In genomic region chr12:82470362-82470936, GRCm38 (mm10) we compare ENCODE assay signal across 8 mouse cellular contexts.
DNase-seq lines count a peak whose midpoint lies in the region; ATAC-seq and TF ChIP-seq lines count a peak whose summit lies in the region.

No protein-coding gene starts in this region.

- no peak for TF ChIP-seq EP300 in heart, postnatal 0 days (IDR thresholded peaks at IDR 0.05; ENCODE audit: low read depth)
- no peak for TF ChIP-seq EP300 in stomach, postnatal 0 days (optimal IDR thresholded peaks at IDR 0.05)

- no peak for TF ChIP-seq CTCF in heart, postnatal 0 days (IDR thresholded peaks at IDR 0.05; ENCODE audit: low read depth)
- no peak for TF ChIP-seq CTCF in stomach, postnatal 0 days (IDR thresholded peaks at IDR 0.05; ENCODE audit: low read depth)

- H3K4me2 ChIP-seq in forebrain, embryonic 12.5 days, result peak overlapping the region; percentile 81
- peak overlapping the region; percentile 87 for H3K4me2 ChIP-seq in heart, postnatal 0 days (ENCODE audit: low read depth, low read length)
- H3K4me2 ChIP-seq in liver, embryonic 12.5 days, result peak overlapping the region; percentile 74
- peak overlapping the region; percentile 69 for H3K4me2 ChIP-seq in stomach, postnatal 0 days (replicated peaks; ENCODE audit: low read depth)

- H3K27me3 ChIP-seq in forebrain, embryonic 12.5 days, result peaks cover 5% of the 10 kb centered on the region; the same call in 1 of the 2 replicates
- 0 out of 2 replicates have a peak, but pooled peaks cover 4% of the 10 kb centered on the region for H3K27me3 ChIP-seq in heart, postnatal 0 days (ENCODE audit: control insufficient read depth, insufficient read depth, low read length)
- 0 out of 2 replicates have a peak, but pooled peaks cover 4% of the 10 kb centered on the region for H3K27me3 ChIP-seq in liver, embryonic 12.5 days (replicated peaks)
- no peaks in the 10 kb centered on the region for H3K27me3 ChIP-seq in stomach, postnatal 0 days (ENCODE audit: control insufficient read depth, insufficient read depth, low read length)

- H3K9ac ChIP-seq in forebrain, embryonic 12.5 days, result peak overlapping the region; percentile 60
- peak overlapping the region; percentile 57 for H3K9ac ChIP-seq in heart, postnatal 0 days (replicated peaks; ENCODE audit: low read depth, low read length)
- peak overlapping the region; percentile 37 for H3K9ac ChIP-seq in liver, embryonic 12.5 days
- H3K9ac ChIP-seq in stomach, postnatal 0 days (ENCODE audit: low read length), result peak overlapping the region; percentile 43

- DNase-seq in CD4-positive, CD25-positive, alpha-beta regulatory T cell, adult 2 months (ENCODE audit: low read depth, low spot score), result peak; percentile 87
- DNase-seq in brain, adult 2 months (ENCODE audit: low read depth, low spot score), result peak; percentile 97
- peak; percentile 93 for DNase-seq in heart, postnatal 0 days (ENCODE audit: low spot score)
- peak; percentile 89 to 91 for DNase-seq in kidney, postnatal 25 days
- peak; percentile 82 for DNase-seq in naive thymus-derived CD4-positive, alpha-beta T cell, adult 2 months (ENCODE audit: low read depth)
- DNase-seq in stomach, postnatal 0 days (ENCODE audit: low spot score), result peak; percentile 76

- H3K27ac ChIP-seq in forebrain, embryonic 12.5 days, result peak overlapping the region; percentile 71; the same call in 1 of the 2 replicates
- H3K27ac ChIP-seq in heart, postnatal 0 days (ENCODE audit: low read depth), result peak overlapping the region; percentile 76
- peak overlapping the region; percentile 41; the same call in 1 of the 2 replicates for H3K27ac ChIP-seq in liver, embryonic 12.5 days
- peak overlapping the region; percentile 80 for H3K27ac ChIP-seq in stomach, postnatal 0 days (replicated peaks)

- H3K36me3 ChIP-seq in forebrain, embryonic 12.5 days (replicated peaks), result no peaks in the 10 kb centered on the region
- H3K36me3 ChIP-seq in heart, postnatal 0 days (replicated peaks; ENCODE audit: control insufficient read depth, insufficient read depth, low read length), result no peaks in the 10 kb centered on the region
- no peaks in the 10 kb centered on the region for H3K36me3 ChIP-seq in liver, embryonic 12.5 days
- no peaks in the 10 kb centered on the region for H3K36me3 ChIP-seq in stomach, postnatal 0 days (ENCODE audit: control insufficient read depth, insufficient read depth, low read length)

- H3K4me1 ChIP-seq in forebrain, embryonic 12.5 days, result peaks cover 8% of the 10 kb centered on the region; the same call in 1 of the 2 replicates
- H3K4me1 ChIP-seq in heart, postnatal 0 days (ENCODE audit: control insufficient read depth, insufficient read depth), result peaks cover 12% of the 10 kb centered on the region; the same call in 1 of the 2 replicates
- peaks cover 27% of the 10 kb centered on the region for H3K4me1 ChIP-seq in liver, embryonic 12.5 days
- no peaks in the 10 kb centered on the region for H3K4me1 ChIP-seq in stomach, postnatal 0 days (replicated peaks; ENCODE audit: control insufficient read depth, insufficient read depth)

- no peaks in the 10 kb centered on the region for H3K9me3 ChIP-seq in forebrain, embryonic 12.5 days
- no peaks in the 10 kb centered on the region for H3K9me3 ChIP-seq in heart, postnatal 0 days (replicated peaks; ENCODE audit: control insufficient read depth, low read length)
- no peaks in the 10 kb centered on the region for H3K9me3 ChIP-seq in liver, embryonic 12.5 days (replicated peaks)
- no peaks in the 10 kb centered on the region for H3K9me3 ChIP-seq in stomach, postnatal 0 days (ENCODE audit: control insufficient read depth, low read length)

- WGBS in forebrain, embryonic 12.5 days, result 1% methylated on average over 18 of the region's 18 CpGs
- WGBS in heart, postnatal 0 days, result 1% methylated on average over 18 of the region's 18 CpGs
- WGBS in liver, embryonic 12.5 days (ENCODE audit: insufficient replicate concordance), result 2% methylated on average over 18 of the region's 18 CpGs
- 4% methylated on average over 18 of the region's 18 CpGs for WGBS in stomach, postnatal 0 days

- H3K4me3 ChIP-seq in forebrain, embryonic 12.5 days (replicated peaks), result peak overlapping the region; percentile 51
- H3K4me3 ChIP-seq in heart, postnatal 0 days (ENCODE audit: low read depth, low read length), result peak overlapping the region; percentile 58
- peak overlapping the region; percentile 55 for H3K4me3 ChIP-seq in liver, embryonic 12.5 days
- peak overlapping the region; percentile 43 for H3K4me3 ChIP-seq in stomach, postnatal 0 days (ENCODE audit: low read depth, low read length)

- peak; percentile 95 for ATAC-seq in forebrain, embryonic 12.5 days (ENCODE audit: low FRiP score)
- ATAC-seq in heart, postnatal 0 days (ENCODE audit: insufficient read depth, low read depth), result peak; percentile 89
- peak; percentile 65 for ATAC-seq in liver, embryonic 12.5 days
- ATAC-seq in stomach, postnatal 0 days (ENCODE audit: low FRiP score, low TSS enrichment), result peak; percentile 83

Comparison
In these comparisons a context has a peak if more than half of its experiments do, and no peak if none do; other contexts are left out.
1. Peak in every context shown above with its lines: DNase-seq, ATAC-seq, H3K4me3 ChIP-seq and H3K27ac ChIP-seq.